Mouse (Mus musculus) heart, adult 2 months (tissue): ENCODE data around the gene Gm2310. TPM values are rescaled to one million over a fixed set of nuclear protein-coding genes. Genes with fewer than 3 reads are reported as not detected.
A peak's percentile ranks its signal among the peaks of the same experiment; 100 is the strongest.
"Not testable (repeated sequence)": the region's sequence is repeated elsewhere in the genome, so short reads cannot be mapped to it uniquely, and the experiment has no call there.

Experiments used
- DNase-seq, 2 experiments: peaks; one replicate each; pipeline ENCODE4 v3.0.0; 2021
- H3K27ac ChIP-seq: fragments of 200-600 bp; 2 replicates; pipeline ENCODE4 v1.8.1; 2022
- H3K27me3 ChIP-seq: fragments of 200-500 bp; 2 replicates; pipeline ENCODE4 v1.6.1; 2012; ENCODE audit warnings: mild to moderate bottlenecking, low read length, inconsistent platforms, mixed read lengths; ENCODE audit not compliant: control insufficient read depth, insufficient read depth
- H3K36me3 ChIP-seq: fragments of 200-500 bp; 2 replicates; pipeline ENCODE4 v1.6.1; 2012; ENCODE audit warnings: low read length, inconsistent platforms; ENCODE audit not compliant: control insufficient read depth, insufficient read depth
- H3K4me1 ChIP-seq: fragments of 200-500 bp; 2 replicates; pipeline ENCODE4 v1.6.1; 2011; ENCODE audit warnings: low read length; ENCODE audit not compliant: control insufficient read depth, insufficient read depth
- H3K4me3 ChIP-seq: fragments of 200-600 bp; 2 replicates; pipeline ENCODE4 v1.8.1; 2022
- H3K79me2 ChIP-seq: fragments of 200-500 bp; replicated peaks from 2 replicates; pipeline ENCODE4 v1.6.1; 2012; ENCODE audit warnings: mild to moderate bottlenecking, inconsistent platforms, low read length, moderate library complexity, mixed read lengths; ENCODE audit not compliant: control insufficient read depth, insufficient read depth
- H3K9ac ChIP-seq: fragments of 200-500 bp; 2 replicates; pipeline ENCODE4 v1.6.1; 2012; ENCODE audit warnings: low read depth, mild to moderate bottlenecking, control low read depth, inconsistent platforms, low read length, mixed read lengths
- CTCF ChIP-seq: fragments of 200-600 bp; IDR thresholded peaks from 2 replicates; pipeline ENCODE4 v1.8.1; 2022; ENCODE audit warnings: antibody characterized with exemption, mild to moderate bottlenecking, moderate library complexity
- EP300 ChIP-seq: fragments of 200-500 bp; IDR thresholded peaks from 2 replicates; pipeline ENCODE4 v1.6.1; 2011; ENCODE audit warnings: low read depth, low read length, control low read depth; ENCODE audit not compliant: insufficient read depth
- POLR2A ChIP-seq: fragments of 200-500 bp; IDR thresholded peaks from 2 replicates; pipeline ENCODE4 v1.6.1; 2011; ENCODE audit warnings: mild to moderate bottlenecking, low read depth, low read length, control low read depth; ENCODE audit not compliant: insufficient read depth
- WGBS: fragments of 180-500 bp; shearing (Covaris S2); methylation state at CpG from one replicate; pipeline ENCODE4 v1.1.7; 2018; 5-methylcytosine and 5-hydroxymethylcytosine counted together
- intact Hi-C: fragments of 180-260 bp; cut with DNase I; formaldehyde crosslinking; loops from one replicate; pipeline ENCODE4 v1.15.1; 2025
- long read RNA-seq: library from polyadenylated mRNA; stranded (forward); transcript quantifications from one replicate; pipeline ENCODE4 v2.0.0, GENCODE M21; 2021
- polyA plus RNA-seq: library from polyadenylated mRNA; depleted of rRNA; stranded (reverse); fragments of >200 nt; gene quantifications from 2 replicates; pipeline ENCODE4 v1.2.3, GENCODE M21; 2012; rRNA removed
- total RNA-seq, 2 experiments: library from RNA; stranded (reverse); gene quantifications; 2 replicates each; pipeline ENCODE4 v1.2.3; 2021

Gene Gm2310
- total RNA-seq (not detected), polyA plus RNA-seq (not detected in 2 replicates)
- long read RNA-seq, result 0 reads

GRCm38 (mm10) chr15:8519853-8520252 is at the start of gene Gm2310:
Gene Gm2310 (minus strand): TSS chr15:8519953.
- intact Hi-C loops, H3K4me1 ChIP-seq, H3K27ac ChIP-seq, H3K4me3 ChIP-seq, H3K27me3 ChIP-seq, H3K36me3 ChIP-seq, H3K79me2 ChIP-seq, DNase-seq, H3K9ac ChIP-seq: not testable (repeated sequence)

GRCm38 (mm10) chr15:8568645-8569528 is 49.1 kb upstream of the Gm2310 start:
- Histone ChIP-seq H3K4me3 (peak overlapping the region; percentile 63), H3K79me2 (no peaks in the 10 kb centered on the region), H3K4me1 (peaks cover 2% of the 10 kb centered on the region), H3K27me3 (no peaks in the 10 kb centered on the region), H3K36me3 (no peaks in the 10 kb centered on the region), H3K9ac (peak overlapping the region; percentile 17), H3K27ac (peak overlapping the region; percentile 54)
- under 1% methylated on average over 61 of the region's 61 CpGs for WGBS
- no peak for TF ChIP-seq CTCF
- no peak for TF ChIP-seq EP300
- 0 out of 2 replicates have a peak, but pooled peaks have one; percentile 29 for TF ChIP-seq POLR2A
- peak; percentile 90 for DNase-seq
- intact Hi-C loops, result loop anchor here (5.0 kb wide), 1 partner anchor 117 kb away; no protein-coding TSS in a partner anchor

GRCm38 (mm10) chr15:8568286-8568644 is 48.5 kb upstream of the Gm2310 start:
- H3K4me3 ChIP-seq, result peak overlapping the region; percentile 63

GRCm38 (mm10) chr15:8565416-8565815 is 45.7 kb upstream of the Gm2310 start:
- no peak for DNase-seq
- H3K27ac ChIP-seq, result no peak overlapping the region
- H3K4me1 ChIP-seq, result peaks cover 2% of the 10 kb centered on the region
- H3K4me3 ChIP-seq, result no peak overlapping the region
- no peaks in the 10 kb centered on the region for H3K27me3 ChIP-seq
- H3K9ac ChIP-seq, result no peak overlapping the region
- intact Hi-C loops, result loop anchor here (5.0 kb wide), 1 partner anchor 113 kb away; no protein-coding TSS in a partner anchor
- no peaks in the 10 kb centered on the region for H3K79me2 ChIP-seq
- TF ChIP-seq CTCF, result no peak
- TF ChIP-seq EP300, result no peak
- TF ChIP-seq POLR2A, result no peak
- H3K36me3 ChIP-seq, result no peaks in the 10 kb centered on the region
- 49% methylated on average over 6 of the region's 6 CpGs for WGBS

More at GRCm38 (mm10) chr15:8568286-8568644, 48.5 kb upstream of the Gm2310 start:
- peak in 1 of 2 experiments; percentile 5 for DNase-seq
- no peak overlapping the region for H3K9ac ChIP-seq
- H3K79me2 ChIP-seq, result no peaks in the 10 kb centered on the region
- H3K4me1 ChIP-seq, result peaks cover 2% of the 10 kb centered on the region
- H3K27me3 ChIP-seq, result no peaks in the 10 kb centered on the region
- intact Hi-C loops, result loop anchor here (5.0 kb wide), 1 partner anchor 116 kb away; no protein-coding TSS in a partner anchor
- WGBS, result 25% methylated on average over 7 of the region's 7 CpGs
- no peaks in the 10 kb centered on the region for H3K36me3 ChIP-seq
- H3K27ac ChIP-seq, result no peak overlapping the region; the same call in 1 of the 2 replicates
- TF ChIP-seq POLR2A, result no peak
- TF ChIP-seq CTCF, result no peak
- no peak for TF ChIP-seq EP300

GRCm38 (mm10) chr15:8564331-8564730 is 44.6 kb upstream of the Gm2310 start:
- Histone ChIP-seq H3K4me1 (no peaks in the 10 kb centered on the region), H3K36me3 (no peaks in the 10 kb centered on the region), H3K9ac (no peak overlapping the region), H3K27me3 (no peaks in the 10 kb centered on the region), H3K27ac (no peak overlapping the region), H3K4me3 (no peak overlapping the region), H3K79me2 (no peaks in the 10 kb centered on the region)
- DNase-seq, result no peak
- 75% methylated on average over 3 of the region's 3 CpGs for WGBS
- intact Hi-C loops, result no loop called here
- TF ChIP-seq EP300, result no peak

- Histone ChIP-seq H3K27me3 (no peaks in the 10 kb centered on the region), H3K79me2 (no peaks in the 10 kb centered on the region), H3K4me1 (no peaks in the 10 kb centered on the region), H3K9ac (no peak overlapping the region), H3K36me3 (no peaks in the 10 kb centered on the region), H3K27ac (no peak overlapping the region), H3K4me3 (no peak overlapping the region)
- DNase-seq, result no peak
- TF ChIP-seq CTCF, result no peak
- TF ChIP-seq POLR2A, result no peak
- TF ChIP-seq EP300, result no peak
- 63% methylated on average over 1 of the region's 1 CpGs for WGBS
- intact Hi-C loops, result no loop called here
Observed at GRCm38 (mm10) chr15:8563423-8564194, 43.9 kb upstream of the Gm2310 start.
